Mouse (Mus musculus) E14TG2a.4 (cell line): ENCODE data around the gene Gbf1.

Experiments used
- CTCF ChIP-seq: conservative IDR thresholded peaks from 2 replicates; pipeline ENCODE4 v1.5.1; 2014; ENCODE audit warnings: low read length
- NANOG ChIP-seq: IDR thresholded peaks from 2 replicates; pipeline ENCODE4 v1.6.1; 2014; ENCODE audit warnings: borderline replicate concordance, low read length, mixed read lengths

GRCm38 (mm10) chr19:46327531-46328064, 175.3 kb downstream of the Gbf1 start:
- TF ChIP-seq CTCF (no peak), NANOG (no peak)
